Mouse (Mus musculus): ENCODE data around the gene Fam19a3.
"Not testable (repeated sequence)": the region's sequence is repeated elsewhere in the genome, so short reads cannot be mapped to it uniquely, and the experiment has no call there.

Gene Fam19a3

DNA sequence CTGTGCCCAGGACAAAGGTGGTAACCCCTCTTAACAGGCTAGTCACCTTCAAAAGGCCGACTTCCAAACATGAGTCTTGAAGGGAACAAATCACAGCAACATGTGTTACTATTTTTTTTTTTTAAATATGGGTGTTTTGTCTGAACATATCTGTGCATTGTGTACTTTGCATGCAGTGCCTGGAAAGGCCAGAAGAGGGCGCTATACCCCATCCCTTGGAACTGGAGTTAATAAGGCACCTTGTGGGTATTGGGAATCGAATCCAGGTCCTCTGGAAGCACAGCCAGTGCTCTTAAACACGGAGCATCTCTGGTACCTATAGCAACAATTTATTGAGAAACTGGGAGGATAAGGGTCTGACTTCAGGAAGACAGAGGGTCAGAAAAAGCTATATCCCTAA, 16.6 kb downstream of the Fam19a3 start:
- DNase-seq (ENCODE audit: low spot score) = no peak

GRCm38 (mm10) chr3:104762103-104762863, 19.4 kb downstream of the Fam19a3 start:
- DNase-seq (ENCODE audit: low spot score) = not testable (repeated sequence)

DNA sequence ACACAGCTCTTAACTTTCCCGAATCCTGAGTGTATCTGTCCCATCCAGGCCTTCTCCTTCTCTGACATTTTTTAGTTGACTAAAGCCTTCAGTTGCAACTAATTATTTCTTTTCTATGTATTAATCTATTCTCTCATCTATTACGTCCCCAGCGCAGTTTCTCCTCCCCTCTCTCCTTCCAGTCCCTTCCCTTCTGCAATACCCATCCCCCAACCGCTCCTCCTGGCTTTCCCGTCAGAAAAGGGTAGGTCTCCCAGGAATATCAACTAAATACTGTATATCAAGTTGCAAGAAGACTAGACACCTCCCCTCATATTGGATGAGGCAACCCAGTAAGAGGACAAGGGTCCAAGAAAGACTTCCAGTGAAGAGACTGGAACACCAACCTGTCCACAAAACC, 22.8 kb downstream of the Fam19a3 start:
- DNase-seq (ENCODE audit: low spot score) = no peak

DNA sequence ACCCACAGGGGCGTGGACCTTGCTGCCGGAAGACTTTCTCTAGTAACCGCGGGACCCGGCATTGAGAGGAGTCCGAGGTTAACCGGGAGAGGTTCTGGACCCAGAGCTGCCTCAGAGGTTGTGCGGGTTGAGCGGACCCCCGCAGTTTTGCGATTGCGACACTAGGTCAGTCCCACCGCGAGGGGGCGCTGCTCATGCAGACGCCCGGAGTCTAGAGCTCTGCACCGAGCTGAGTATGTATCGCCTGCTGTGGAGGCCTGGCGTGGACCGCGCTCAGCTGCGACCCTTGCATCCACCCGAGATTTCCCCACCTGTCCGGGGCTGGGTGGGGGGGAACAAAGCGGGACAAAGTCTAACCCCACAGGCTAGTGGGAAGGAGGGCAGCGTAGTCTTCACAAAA, 23.2 kb downstream of the Fam19a3 start:
- DNase-seq (ENCODE audit: low spot score) = no peak

DNA sequence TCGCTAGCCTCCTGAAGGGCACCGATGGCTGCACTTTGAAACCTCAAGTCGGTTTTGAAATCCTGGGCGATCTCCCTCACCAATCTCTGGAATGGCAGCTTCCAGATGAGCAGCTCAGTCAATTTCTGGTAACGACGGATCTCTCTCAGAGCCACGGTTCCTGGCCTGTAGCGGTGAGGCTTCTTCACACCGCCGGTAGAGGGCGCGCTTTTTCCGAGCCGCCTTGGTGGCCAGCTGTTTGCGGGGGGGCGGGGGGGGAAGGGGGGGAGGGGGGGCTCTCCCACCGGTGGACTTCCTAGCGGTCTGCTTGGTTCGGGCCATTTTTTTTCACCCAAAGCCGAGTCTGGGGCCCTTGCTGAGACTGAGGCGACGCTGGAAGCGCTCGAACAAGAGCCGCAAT, 28.8 kb downstream of the Fam19a3 start:
- DNase-seq (ENCODE audit: low spot score) = not testable (repeated sequence)

GRCm38 (mm10) chr3:104743864-104744263, 37.8 kb downstream of the Fam19a3 start:
- no peak for DNase-seq (ENCODE audit: low spot score)

DNA sequence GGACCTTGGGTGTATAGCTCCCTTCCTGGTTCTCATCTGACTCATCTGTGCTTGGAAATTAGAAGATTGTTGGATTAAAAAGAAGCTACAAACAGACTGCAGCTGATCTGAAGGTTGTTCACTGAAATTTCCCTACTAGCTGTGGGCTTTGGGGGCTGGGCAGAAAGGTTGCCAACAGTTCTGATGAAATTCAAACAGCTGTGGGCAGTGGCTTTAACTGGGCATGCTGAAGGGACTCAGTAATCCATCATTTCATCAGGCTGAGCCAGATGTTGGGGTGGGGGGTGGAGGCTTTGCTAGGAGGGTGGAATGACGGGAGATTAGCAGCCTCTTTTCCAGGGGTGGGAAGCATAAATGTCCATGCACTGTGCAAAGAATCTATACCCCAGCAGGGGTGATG, 38.5 kb downstream of the Fam19a3 start:
- DNase-seq (ENCODE audit: low spot score) = no peak

- DNase-seq (ENCODE audit: low spot score) = no peak
Observed at GRCm38 (mm10) chr3:104741954-104742353, 39.7 kb downstream of the Fam19a3 start.

DNA sequence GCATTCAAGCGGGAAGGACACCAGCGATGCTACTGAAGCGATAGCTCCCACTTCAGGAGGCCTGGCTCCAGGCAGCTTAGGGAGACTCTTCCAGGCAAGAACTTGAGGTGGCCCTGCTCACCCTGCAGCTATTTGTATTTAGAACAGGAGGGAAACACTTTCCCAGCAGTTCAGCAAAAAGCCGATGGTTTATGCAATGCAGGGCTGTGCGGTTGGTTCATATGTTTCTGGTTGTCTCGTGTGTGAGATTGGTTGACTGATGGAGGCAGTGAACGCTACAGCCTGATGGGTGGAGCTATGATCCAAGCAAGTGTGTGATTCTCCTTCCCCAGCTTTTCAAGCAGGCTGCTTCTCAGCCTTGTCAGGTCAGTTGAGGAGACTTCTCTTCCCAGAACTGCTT, 47.0 kb downstream of the Fam19a3 start:
- no peak for DNase-seq (ENCODE audit: low spot score)

- no peak for DNase-seq (ENCODE audit: low spot score)
Observed at GRCm38 (mm10) chr3:104732907-104733306, 48.7 kb downstream of the Fam19a3 start.

DNA sequence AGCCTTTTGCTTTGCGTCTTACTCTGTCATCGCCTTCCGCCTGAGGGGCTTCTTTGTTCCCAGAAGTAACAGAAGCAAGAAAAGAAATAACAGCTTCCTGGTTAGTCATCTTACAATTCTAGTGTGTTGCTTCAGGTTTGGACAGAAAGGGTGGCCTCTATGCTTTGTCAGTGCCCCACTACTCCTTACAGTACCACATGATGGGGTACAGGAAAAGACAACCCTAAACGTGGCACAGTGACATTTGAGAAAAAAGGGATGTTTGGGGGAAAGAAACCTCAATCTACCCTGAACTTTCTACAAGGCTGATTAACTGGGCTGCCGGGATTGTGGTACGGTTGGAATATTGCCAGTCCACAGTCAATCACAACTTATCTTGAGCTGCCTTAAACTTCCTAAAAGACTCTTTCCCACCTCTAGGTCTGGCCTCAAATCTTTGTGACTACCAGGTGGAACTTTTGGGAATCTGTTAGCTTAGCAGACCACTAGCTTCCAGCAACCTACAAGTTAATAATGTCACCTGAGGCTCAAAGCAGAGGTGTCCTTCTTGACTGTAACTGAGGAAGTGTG, 52.3 kb downstream of the Fam19a3 start:
- DNase-seq (ENCODE audit: low spot score) = no peak

Data from left cerebral cortex, adult 11 months (tissue).